Mouse (Mus musculus) cerebellum, adult 18-20 months (tissue): Measurements from ENCODE around the gene Camsap2.

Source experiments
- DNase-seq, 2 experiments: peaks; one replicate each; pipeline ENCODE4 v3.0.0; 2021

Camsap2 gene

GRCm38 (mm10) chr1:136345454-136346372 lies at the start of gene Camsap2:
Gene Camsap2 (minus strand): TSS chr1:136346104.
- DNase-seq = peak; percentile 93 to 98

- no peak for DNase-seq
Measured at GRCm38 (mm10) chr1:136395073-136395472, 49.2 kb upstream of the Camsap2 start.

DNA sequence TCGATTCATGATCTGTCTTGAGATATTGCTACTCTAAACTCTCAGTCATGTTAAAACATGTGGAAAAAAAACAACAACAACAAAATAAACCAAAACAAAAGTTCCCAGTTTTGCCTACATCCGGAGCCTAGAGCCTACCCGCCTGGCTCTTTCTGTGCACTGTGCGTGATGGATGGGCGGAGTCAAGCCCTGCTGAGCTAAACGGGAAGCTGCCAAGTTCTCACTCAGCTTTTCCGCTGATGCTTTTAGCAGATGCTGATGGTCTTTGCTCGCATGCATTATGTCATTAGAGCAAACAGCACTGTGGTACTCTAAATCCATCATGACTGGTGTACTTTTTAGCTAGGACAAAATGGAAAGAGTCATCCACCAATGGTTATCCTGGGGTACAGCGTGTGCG lies 48.6 kb upstream of the Camsap2 start:
- DNase-seq = no peak

DNA sequence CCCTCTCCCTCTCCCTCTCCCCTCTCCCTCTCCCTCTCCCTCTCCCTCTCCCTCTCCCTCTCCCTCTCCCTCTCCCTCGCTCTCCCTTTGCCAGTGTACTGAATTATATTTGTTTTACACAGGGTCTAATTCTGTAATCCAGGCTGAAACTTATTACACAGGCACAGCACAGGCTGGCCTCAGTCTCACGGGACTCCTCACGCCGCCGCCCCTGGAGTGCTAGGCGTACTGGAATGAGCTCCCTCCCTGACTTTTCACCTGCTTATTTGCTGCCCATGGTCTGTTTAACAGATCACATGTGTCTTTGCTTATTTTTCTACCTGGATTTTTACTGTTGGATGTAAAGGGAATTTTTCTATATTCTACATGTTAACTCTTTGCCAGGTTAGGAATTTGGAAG lies 41.0 kb upstream of the Camsap2 start:
- DNase-seq = no peak

DNA sequence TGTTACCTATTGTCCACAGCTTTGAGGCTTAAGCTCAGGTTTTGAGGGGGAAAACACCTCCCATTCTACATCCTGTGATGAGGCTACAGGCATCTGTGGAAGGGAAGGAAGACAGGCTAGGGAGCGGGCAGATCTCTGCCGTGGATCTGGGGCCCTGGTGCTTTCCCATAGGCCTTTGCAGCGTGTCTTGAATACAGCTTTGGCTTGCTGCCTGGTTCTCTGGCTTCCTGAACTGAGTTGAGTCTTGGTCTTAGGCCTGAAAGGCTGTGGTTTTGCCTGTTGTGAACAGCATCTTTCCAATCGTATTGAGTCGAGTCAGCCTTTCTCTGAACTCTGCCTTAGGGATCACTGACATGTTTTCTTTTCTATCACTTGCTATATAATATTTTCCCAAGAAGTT lies 35.7 kb upstream of the Camsap2 start:
- DNase-seq = peak; percentile 30 to 32

- peak; percentile 35 to 49 for DNase-seq
Measured at GRCm38 (mm10) chr1:136381169-136381568, 35.3 kb upstream of the Camsap2 start.

DNA sequence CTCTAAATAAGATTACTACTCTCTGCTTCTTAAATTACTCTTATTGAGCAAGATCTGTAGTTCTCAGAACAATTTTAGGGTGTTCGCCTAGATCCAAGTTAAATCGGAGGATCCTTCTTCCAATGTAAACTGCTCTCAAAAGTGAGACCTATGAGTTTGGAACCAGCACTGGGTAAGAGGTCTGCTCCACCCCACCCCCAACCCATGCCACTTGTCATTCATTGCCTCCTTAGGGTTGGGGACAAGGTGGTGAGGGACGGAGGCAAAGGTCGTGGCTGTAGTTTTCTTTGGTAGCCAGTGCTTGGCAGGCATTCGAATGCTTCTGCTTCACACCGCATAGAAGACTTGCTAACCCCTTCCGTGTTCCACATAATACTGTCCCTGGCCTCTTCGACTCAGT lies 34.7 kb upstream of the Camsap2 start:
- no peak for DNase-seq

- DNase-seq = no peak
Measured at GRCm38 (mm10) chr1:136380161-136380560, 34.3 kb upstream of the Camsap2 start.

DNA sequence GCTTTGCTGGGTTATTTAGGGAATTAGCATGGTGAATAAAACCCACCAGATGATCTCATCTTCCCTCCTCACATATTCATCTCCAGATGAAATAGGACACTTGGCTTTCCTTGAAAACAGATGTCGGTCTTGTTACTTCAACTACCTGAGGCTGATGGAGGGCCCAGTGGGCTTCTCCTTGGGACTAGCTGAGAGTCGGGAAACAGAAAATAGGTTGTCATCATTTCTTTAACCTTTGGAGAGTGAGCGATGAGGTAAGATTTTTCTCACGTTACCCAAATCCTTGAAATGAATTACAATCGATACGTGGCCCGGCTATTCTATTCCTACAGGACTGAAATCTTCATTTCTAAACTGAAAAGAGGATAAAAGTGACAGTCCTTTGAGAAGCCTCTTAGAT lies 33.4 kb upstream of the Camsap2 start:
- DNase-seq = no peak

DNA sequence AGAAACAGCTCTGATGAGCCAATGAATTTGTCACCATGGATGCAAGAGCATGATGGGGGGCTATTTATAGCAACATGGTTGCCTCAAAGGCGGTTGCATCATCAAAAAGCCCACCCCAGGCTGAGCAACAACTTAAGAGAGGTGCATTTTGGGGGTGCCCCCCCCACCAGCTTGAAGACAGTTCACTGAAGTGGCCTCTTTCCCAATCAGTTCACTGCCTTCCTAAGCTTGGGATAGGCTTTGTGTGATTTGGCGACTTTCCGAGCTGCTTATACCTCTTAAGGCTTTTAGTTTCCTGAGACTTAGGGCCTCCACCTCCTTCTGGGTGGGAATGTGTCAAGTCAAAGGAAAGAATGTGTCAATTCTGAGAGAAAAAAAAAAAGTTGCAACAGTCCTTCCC lies 20.1 kb upstream of the Camsap2 start:
- no peak for DNase-seq

DNA sequence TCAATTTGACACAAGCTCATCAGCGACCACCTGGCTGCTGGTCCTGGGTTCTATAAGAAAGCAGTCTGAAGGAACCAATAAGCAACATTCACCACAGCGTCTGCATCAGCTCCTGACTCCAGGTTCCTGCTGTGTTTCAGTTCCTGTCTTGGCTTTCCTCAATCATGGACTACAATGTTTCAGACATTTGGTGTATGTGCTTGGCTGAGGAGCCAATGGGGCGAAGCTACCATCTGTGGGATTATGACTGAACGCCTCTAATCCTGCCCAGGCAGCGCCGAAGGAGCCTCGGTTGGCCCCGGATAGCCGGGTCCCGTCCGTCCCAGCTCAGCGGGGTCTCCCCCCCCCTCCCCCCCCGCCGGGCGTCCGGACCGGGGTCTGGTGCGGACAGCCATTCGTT lies 18.8 kb upstream of the Camsap2 start:
- peak; percentile 65 to 77 for DNase-seq

- DNase-seq = no peak
Measured at GRCm38 (mm10) chr1:136363035-136363434, 17.1 kb upstream of the Camsap2 start.

GRCm38 (mm10) chr1:136362567-136362966 lies 16.7 kb upstream of the Camsap2 start:
- DNase-seq = peak in 1 of 2 experiments; percentile 8

- no peak for DNase-seq
Measured at GRCm38 (mm10) chr1:136361373-136361772, 15.5 kb upstream of the Camsap2 start.

DNA sequence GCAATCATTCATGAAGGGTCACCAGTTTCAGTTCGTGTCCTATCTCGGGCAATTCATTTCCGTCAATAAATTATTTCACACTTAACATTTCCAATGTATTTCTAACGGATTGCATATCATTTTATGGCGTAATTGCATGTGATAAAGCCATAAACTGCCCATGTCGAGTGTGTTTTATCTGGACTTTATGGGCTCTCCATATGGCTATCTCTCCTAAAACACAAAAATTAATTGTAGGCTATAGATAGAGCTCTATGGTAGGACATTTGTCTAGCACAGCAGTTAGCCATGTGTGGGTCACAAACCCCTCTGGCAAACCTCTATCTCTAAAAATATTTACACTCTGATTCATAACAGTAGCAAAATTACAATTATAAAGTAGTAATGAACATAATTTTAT lies 15.0 kb upstream of the Camsap2 start:
- DNase-seq = no peak

GRCm38 (mm10) chr1:136358841-136359360 lies 13.0 kb upstream of the Camsap2 start:
- DNase-seq = no peak

DNA sequence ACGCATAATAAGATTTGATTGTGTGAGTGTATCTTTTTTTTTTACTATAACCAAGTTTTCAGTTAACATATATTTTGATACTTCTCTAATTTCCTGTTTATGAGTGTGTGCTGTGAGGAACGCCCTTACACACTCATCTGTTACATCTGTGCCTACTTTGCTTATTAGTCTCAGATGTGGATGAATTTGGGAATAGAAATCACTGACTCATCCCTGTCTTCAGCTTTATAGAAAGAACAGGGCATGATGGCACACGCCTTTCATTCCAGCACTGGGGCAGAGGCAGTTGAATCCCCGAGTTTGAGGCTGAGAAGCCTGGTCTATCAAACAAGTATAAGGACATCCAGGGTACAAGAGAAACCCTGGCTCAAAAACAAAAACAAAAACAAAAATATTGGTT lies 9.7 kb upstream of the Camsap2 start:
- no peak for DNase-seq

DNA sequence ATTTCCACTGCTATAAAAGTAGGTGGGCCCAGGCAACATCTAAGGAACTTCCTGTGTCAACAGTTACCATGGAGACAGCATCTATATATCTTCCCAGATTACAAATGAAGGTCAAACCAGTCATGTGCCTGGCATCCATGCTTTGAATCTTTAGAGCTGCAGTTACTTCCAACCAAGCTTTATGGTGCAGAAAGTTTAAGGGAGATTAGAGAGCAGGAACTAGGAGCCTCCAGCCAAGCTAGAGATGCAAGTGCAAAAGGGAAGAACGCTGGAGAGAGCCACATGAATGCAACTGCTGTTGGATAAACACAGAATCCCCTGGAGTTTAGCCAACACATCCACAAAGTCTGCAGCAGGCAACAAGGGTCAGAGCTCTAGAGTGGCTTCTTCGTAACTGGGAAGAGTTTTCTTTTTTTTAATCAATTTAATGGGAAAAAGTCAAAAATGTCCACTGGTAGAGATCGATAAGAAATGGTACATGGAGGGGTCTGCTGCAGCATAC lies 4.8 kb upstream of the Camsap2 start:
- DNase-seq = no peak

- DNase-seq = no peak
Measured at GRCm38 (mm10) chr1:136348137-136348536, 2.2 kb upstream of the Camsap2 start.

DNA sequence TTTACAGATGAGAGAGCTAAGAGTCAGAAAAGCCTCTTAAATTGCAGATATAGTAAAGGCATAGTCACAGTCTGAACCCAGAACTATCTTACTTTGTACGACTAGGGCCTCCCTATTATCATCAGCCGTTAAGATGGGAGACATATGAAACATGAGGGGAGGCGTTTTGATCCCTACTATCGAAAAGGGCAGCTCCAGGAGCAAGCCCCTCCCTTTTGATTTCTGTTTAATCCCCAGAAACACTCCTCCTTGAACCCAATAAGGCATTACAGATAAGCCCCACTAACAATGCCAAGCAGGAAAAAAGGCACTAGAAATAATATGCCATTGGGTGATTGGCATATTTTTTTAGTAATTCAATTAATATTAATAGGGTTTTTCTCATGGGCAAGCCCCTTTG lies 1.2 kb upstream of the Camsap2 start:
- no peak for DNase-seq

- peak in 1 of 2 experiments; percentile 28 for DNase-seq
Measured at GRCm38 (mm10) chr1:136346373-136347035, 600 bp upstream of the Camsap2 start.

GRCm38 (mm10) chr1:136344768-136345453 lies 993 bp downstream of the Camsap2 start:
- peak; percentile 63 to 73 for DNase-seq

DNA sequence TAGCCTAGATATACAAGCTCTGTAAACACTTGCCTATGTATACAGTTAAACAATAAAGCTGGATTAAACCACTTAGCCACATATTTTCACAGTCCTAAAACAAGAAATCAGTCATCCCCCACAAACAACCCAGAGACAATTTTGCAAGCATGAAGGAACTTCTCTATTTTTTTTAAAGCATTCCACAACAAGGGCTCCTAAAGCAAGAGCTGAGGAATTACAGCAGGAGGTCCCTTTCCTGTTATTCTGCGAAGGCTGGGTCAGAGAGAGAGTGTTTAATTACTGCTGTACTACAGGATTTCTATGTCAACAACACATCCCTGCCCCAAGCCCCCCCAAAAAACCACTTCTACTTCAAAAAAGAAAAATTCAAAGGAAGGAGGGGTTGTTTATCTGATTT lies 1.6 kb downstream of the Camsap2 start:
- no peak for DNase-seq
